Mouse (Mus musculus) right cerebral cortex, postnatal 4 days (tissue): Measurements from ENCODE around the gene Mmrn2.
"Not testable (repeated sequence)": the region's sequence is repeated elsewhere in the genome, so short reads cannot be mapped to it uniquely, and the experiment has no call there.

Experiments used
- DNase-seq: peaks from one replicate; pipeline ENCODE4 v3.0.0-alpha.2; 2022

Mmrn2 gene

GRCm38 (mm10) chr14:34362726-34363445 is 12.4 kb upstream of the Mmrn2 start:
- DNase-seq = peak; percentile 52

DNA sequence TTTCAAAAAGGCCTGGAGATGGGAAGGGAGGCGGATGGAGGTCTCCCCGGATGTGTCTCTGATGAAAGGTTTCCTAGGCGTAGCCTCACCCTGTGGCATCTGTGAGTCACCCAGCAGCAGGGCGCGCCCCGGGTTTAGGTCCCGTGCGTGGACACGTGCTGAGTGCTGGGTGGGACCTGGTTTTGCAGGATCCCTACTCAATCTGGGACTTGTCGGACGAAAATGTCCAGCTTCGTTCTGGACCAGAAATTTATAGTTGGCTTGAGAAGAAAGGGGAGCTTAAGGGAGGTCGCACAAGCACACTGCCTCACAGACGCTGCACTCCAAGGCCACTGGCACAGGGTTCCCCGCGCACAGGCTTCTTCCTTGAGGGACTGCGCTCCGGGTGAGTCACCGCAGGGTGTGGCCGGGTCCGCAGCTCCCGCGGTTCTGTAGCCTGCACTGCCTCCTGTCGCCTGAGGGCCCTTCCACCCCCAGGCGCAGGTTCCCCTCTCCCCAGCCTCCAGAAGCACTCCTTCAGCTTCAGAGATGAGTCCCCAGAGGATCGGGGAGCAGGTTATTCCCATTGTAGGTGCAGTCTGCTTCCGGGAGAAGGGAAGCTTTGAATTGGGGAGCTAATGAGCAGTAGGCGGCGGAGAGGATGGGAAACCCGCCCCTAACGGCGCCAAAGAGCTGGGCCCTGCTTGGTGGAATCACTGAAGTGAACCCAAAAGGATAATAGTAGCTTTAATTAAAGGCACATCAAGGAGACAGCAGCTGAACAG is 11.6 kb upstream of the Mmrn2 start:
- peak; percentile 63 for DNase-seq

DNA sequence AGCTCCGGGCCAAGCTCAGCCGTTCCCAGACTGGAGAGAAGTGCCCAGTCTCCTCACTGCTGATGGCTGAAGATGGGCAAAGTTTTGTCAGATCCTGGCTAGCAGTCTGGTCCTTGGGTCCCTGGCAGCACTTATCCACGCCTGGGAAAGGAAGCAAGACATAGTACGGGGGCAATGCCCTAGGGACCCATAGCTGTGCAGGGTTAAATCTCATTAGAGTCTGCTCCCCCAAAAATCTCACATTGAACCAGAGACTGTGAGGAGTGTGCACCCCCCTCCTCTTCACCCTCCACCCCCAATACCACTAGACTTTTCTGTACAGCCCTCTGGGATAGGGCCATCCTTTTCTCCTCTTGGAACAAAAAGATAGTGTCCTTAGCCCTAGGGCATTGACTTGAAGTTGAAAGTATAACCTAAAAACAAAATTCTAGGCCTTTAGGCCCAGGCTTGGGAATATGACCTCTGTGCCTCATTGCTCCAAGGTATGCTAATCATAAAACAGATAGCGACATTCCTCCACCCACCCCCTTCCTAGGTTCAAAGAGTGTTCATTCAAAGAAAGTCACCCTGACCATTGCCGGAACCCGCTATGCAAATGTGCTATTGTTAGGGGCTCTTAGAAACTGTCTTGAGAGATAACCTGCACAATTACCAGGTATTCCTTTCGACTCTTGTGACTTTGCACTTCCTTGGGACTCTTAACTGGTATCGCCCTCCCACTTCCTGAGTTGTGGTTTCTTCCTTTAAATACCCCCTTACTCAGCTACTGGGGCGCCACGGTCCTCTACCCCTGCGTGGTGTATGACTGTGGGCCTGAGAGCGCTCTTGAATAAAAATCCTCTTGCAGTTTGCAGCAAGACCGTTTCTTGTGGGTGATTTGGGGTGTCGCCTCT is 10.8 kb upstream of the Mmrn2 start:
- DNase-seq = not testable (repeated sequence)

GRCm38 (mm10) chr14:34365147-34365507 is 10.1 kb upstream of the Mmrn2 start:
- no peak for DNase-seq

DNA sequence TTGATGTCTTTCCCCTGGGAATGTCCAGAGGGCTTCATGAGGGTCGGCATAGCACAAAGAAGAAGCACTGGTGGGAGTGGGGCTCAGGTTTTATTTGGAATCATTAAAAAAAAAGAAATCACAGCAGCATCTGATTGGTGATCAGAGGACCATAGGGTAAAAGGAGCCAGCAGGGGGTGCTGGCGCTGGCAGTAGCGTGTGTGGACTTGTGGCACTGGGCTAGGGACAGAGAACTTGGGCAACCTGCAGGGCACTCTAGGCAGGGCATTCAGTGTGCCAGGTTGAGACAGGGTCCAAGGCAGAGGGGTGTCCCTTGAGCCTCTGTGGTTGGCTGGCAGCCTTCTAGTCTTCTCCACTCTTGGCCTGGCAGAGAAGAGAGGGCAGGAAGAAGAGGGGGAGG is 5.1 kb upstream of the Mmrn2 start:
- DNase-seq = no peak

GRCm38 (mm10) chr14:34370921-34371320 is 4.3 kb upstream of the Mmrn2 start:
- DNase-seq = no peak

GRCm38 (mm10) chr14:34371763-34372162 is 3.5 kb upstream of the Mmrn2 start:
- no peak for DNase-seq

DNA sequence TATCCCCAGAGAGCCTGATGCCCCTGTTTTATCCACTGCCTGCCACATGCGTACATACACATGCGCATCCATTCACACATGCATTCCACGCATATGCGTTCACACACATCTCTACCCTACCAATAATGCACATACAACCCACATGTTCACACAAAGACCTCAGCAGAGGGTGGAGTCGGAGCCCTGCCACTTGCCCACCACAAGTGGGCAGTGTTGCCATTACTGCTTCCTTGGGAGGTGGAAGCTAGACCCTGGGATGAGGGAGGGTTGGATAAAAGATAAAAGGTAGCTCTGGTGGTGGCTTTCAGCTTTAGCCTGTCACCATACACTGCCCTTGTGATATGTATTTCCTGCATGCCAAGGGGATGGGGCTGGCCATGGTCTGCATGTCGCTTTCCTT is 2.6 kb upstream of the Mmrn2 start:
- peak; percentile 66 for DNase-seq

DNA sequence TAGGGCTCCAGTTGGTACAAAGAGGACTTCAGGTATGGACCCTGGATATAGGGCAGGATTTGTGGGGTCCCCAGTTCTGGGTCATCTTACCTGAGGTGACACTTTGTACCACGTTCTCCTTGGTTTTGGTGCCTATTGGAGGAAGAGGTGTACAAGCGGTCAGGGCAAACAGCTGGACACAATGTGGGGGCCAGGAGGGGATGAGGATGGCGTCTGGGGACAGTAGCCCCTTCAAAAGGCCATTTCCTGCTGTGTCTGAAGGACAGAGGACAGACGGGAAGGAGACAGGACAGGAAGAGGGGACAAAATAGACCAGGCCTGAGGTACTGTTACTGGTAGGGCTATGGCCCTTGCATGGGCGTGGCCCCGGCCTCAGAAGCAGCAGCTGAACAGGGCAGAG is 1.7 kb upstream of the Mmrn2 start:
- DNase-seq = no peak

DNA sequence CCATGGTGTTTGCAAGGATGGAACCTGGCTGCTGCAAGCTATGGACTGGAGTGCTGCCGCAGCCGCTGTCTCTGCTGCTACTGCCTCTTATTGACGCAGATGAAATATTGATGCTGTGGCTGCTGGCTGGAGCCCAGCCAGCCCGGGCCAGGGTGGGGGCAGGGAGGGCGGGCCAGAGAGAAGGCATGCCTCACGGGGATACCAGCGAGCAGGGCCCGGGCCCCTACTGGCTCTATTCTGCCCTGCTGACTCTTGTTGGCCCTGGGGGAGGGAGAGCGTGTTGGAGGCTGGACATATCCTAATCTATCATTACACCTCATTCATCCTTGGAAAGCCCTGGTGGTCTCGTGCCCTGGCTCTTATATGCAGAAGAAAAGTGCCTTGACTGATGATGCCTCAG is 688 bp upstream of the Mmrn2 start, which contains the start of gene Sncg:
Gene Sncg (minus strand): TSS at position 213 of the 400 bp plus-strand sequence.
- DNase-seq = no peak

DNA sequence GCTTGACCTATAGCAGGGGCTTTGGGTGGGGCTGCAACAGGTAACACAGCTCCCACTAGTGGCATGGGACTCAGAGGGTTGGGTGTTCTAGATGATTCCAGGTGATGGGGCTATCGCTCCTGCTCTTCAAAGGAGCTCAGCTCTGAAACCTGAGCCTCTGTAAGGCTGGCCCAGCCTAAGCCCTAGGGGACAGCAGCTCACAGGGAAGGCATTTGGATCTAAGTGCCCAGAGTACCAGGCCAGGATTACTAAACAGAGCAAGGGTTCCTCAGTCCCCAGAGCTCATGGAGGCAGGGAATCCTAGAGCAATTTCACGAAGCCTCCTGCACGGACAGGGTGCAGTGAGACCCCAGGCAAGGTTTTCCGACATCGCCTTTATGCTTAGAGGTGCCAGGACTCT is 676 bp downstream of the Mmrn2 start:
- DNase-seq = no peak

GRCm38 (mm10) chr14:34377121-34377520 is 1.9 kb downstream of the Mmrn2 start:
- DNase-seq = no peak

DNA sequence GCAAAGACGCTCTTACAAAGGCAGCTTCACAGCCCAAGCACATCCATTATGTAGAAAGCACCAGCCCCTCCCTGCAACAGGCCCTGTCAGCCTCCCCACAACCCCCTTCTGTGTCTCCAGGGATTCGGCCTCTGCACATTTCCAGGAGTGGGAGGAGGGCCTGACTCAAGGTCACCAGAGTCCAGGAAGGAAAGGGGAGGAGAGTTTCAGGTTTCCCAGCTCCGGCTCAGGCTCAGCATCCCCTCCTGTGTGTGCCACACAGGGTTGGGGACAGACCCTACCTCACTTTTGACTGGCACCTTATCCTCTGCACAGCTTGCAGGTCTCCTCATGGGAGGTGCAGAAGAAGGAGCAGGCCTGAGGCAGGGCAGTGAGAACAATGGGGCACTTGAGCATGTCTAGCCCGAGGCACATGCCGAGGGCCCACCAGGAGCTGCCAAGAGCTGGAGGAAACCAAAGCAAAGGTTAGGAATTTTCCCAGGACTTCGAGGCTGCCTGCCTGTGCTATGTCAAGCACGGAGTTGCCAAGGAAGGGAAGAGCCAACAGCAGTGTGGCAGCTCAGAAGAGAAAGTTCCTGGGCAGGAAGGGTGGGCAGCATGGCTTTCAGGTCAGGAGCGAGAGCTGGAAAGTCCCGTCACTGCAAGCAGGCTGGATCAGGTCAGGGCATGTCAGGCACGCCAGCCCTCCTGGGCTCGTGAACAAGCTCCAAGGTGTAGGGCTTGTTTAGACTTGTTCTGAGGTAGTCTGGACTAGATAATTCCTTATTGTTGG is 3.5 kb downstream of the Mmrn2 start:
- DNase-seq = no peak

DNA sequence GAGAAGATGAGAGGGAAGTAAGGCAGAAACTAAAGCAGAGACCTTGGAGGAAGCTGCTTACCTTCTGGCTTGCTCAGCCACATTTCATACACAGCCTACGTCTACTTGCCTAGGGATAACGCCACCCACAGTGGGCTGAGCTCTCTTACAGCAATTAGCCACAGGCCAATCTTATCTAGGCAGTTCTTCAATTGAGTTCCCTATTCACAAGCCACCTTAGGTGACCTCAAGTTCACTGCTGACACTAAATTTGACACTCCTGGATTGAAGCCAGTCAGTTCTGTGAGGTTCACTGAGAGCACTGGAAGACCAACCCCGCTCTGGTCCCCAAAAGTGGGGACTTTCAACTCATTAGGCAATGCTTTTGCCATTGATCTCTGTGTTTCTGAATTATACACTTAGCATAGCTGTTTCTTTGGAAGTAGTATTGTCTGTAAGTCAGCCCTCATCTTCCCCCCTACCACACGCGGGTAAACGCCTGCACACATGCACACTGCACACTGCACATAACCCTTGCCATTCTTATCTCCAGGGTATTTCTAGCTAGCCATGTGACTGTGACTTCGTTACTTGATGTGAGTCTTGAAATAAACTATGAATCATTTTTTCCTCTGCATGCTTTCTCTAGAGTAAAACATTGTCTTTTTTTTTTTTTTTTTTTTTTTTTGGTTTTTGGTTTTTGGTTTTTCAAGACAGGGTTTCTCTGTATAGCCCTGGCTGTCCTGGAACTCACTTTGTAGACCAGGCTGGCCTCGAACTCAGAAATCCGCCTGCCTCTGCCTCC is 7.8 kb downstream of the Mmrn2 start:
- no peak for DNase-seq

DNA sequence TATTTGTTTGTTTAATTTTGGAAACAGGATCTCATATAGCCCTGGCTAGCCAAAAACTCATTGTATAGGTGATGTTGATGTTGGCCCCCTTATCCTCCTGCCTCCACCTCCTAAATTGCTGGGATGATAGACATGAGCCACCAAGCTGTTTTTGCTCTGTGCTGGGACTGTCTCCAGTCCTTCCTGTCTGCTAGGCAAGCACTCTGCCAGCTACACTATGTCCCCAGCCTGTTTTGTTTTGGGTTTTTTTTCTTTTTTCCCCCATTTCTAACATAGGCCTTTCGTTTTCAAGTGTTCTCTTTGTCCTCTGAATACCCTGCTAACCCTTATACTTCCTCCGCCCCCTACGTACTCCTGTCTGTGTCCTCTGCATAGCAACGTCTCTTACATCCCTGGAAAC is 18.0 kb downstream of the Mmrn2 start:
- DNase-seq = no peak

DNA sequence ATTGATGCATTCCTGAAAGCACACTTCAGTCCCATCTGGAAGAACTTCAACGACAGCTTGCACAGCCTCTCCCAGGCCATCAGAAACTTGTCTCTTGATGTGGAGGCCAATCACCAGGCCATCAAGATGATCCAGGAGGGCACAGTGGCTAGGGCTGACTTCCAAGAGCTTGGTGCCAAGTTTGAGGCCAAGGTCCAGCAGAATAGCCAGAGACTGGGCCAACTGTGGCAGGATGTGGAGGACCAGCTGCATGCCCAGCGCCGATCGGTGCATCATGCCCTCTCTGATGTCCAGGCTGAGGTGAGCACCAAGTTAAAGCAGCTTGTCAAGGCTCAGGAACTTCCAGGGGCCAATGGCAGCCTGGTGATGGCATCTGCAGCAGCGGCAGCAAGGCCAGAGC is 22.6 kb downstream of the Mmrn2 start:
- no peak for DNase-seq

DNA sequence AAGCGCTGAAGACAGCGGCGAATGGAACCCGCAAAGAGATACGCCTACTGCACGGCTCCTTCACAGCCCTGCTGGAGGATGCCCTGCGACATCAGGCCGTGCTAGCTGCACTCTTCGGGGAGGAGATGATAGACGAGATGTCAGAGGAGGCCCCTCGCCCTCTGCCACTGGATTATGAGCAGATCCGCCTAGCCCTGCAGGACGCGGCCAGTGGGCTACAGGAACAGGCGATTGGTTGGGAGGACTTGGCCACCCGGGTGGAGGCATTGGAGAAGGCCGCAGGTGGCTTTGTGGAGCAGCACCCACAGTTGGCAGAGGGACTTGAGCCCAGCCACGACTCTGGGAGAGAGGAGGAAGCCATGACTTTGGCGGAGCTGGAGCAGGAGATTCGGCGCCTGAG is 23.6 kb downstream of the Mmrn2 start:
- DNase-seq = no peak

DNA sequence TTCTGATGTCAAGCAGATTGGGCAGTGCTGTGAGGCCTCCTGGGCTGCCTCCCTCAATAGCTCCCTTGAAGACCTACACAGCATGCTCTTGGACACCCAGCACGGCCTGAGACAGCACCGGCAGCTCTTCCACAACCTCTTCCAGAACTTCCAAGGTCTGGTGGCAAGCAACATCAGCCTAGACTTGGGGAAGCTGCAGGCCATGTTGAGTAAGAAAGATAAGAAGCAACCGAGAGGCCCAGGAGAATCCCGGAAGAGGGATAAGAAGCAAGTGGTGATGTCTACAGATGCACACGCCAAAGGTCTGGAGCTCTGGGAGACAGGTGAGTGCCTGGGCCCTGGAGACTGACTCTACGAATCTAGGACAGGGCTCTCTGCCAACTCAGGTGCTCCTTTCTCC is 24.0 kb downstream of the Mmrn2 start:
- DNase-seq = no peak

DNA sequence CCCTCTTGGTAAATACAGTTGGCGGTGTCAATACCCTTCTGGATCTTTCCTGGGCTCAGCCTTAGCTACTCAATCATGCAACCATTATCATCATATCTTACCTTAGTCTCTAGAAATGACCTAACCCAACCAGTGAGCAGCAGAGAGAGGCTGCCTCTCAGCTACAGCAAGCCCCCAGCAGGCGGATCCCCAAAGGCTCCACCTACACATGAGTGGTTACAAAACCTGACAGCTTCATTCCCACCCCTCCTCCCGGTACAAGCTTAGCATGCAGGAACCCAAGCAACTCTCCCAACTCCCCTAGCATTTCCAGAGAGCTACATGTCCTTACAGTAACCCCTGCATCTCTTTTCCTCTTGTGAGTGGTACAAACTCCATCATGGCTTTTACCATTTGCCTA is 24.8 kb downstream of the Mmrn2 start:
- DNase-seq = no peak

- DNase-seq = peak; percentile 68
Observed at GRCm38 (mm10) chr14:34401135-34401534, 25.9 kb downstream of the Mmrn2 start.

DNA sequence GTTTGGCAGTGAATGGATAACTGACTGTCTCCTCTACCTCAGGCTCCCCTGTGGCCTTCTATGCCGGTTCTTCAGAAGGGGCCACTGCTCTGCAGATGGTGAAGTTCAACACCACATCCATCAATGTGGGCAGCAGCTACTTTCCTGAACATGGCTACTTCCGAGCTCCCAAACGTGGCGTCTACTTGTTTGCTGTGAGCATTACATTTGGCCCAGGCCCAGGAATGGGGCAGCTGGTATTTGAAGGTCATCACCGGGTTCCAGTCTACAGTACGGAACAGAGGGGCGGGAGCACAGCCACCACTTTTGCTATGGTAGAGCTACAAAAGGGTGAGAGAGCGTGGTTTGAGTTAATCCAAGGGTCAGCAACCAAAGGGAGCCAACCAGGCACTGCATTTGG is 27.6 kb downstream of the Mmrn2 start:
- no peak for DNase-seq

- no peak for DNase-seq
Observed at GRCm38 (mm10) chr14:34403424-34403823, 28.2 kb downstream of the Mmrn2 start.
